Mouse (Mus musculus) CH12.LX (cell line): ENCODE data around the gene Trpt1.

Source experiments
- CTCF ChIP-seq, 2 experiments: IDR thresholded peaks in 1 of 2; conservative IDR thresholded peaks in 1 of 2; 2 replicates each; pipeline ENCODE4 v1.5.1; 2011 to 2012; ENCODE audit warnings: low read depth in 2 of 2, low read length in 2 of 2, improper control_type of control experiment in 1 of 2, inconsistent platforms in 1 of 2, mild to moderate bottlenecking in 1 of 2, moderate library complexity in 1 of 2
- E2F4 ChIP-seq: IDR thresholded peaks from 2 replicates; pipeline ENCODE4 v1.6.1; 2011; ENCODE audit warnings: low read depth, low read length, improper control_type of control experiment; ENCODE audit not compliant: insufficient replicate concordance
- EP300 ChIP-seq: IDR thresholded peaks from 2 replicates; pipeline ENCODE4 v1.6.1; 2011; ENCODE audit warnings: low read length, improper control_type of control experiment
- MAFK ChIP-seq: IDR thresholded peaks from 2 replicates; pipeline ENCODE4 v1.6.1; 2011; ENCODE audit warnings: low read length, improper control_type of control experiment; ENCODE audit not compliant: insufficient replicate concordance
- MEF2A ChIP-seq: IDR thresholded peaks from 2 replicates; pipeline ENCODE4 v1.6.1; 2014; ENCODE audit warnings: low read depth, mild to moderate bottlenecking, inconsistent platforms, low read length, improper control_type of control experiment, borderline replicate concordance
- MYC ChIP-seq: IDR thresholded peaks from 2 replicates; pipeline ENCODE4 v1.6.1; 2011; ENCODE audit warnings: low read depth, mild to moderate bottlenecking, improper control_type of control experiment, low read length
- POLR2A ChIP-seq: IDR thresholded peaks from 2 replicates; pipeline ENCODE4 v1.6.1; 2011; ENCODE audit warnings: low read depth, mild to moderate bottlenecking, improper control_type of control experiment, low read length

DNA sequence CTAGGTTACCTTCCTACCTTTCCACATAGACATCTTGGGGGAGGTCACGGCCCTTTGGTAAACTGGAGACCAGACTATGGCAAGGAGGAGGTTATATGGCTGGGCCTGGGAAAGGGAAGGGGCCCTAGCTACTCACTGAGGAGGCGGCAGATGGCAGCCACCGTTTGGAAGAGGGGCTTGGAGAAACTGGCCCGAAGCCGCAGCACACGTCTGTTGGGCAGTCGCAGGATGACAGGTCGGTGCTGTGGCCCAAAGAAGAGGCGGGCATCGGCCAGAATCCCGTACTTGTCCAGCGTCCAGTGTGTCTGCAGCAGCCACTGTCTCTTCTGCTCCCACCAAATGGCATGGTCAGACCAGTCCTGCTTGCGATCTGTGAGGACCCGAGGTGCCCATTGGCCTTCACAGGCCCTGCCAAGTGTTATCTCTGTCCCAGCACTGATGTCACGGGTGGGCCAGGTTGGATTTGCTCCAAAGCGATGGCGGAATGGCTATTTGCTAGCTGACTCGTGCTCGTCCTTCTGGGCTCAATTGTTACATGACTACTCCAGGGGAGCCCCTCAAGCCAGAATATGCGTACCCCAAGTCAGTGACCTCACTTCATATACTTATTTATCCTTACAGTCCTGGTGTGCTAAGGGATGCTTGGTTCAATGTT lies 18.7 kb downstream of the Trpt1 start:
- TF ChIP-seq EP300 (no peak), MYC (no peak), POLR2A (no peak), CTCF (conservative IDR thresholded peaks at IDR 0.05 in 1 of 2, IDR thresholded peaks at IDR 0.05 in 1 of 2; ENCODE audit: low read depth in 2 of 2, low read length in 2 of 2) (no peak), E2F4 (no peak), MEF2A (no peak), MAFK (no peak)
